Mouse (Mus musculus) neutrophil, adult 59 days (primary cell): ENCODE measurements around the gene Slc38a7. TPM values are rescaled to one million over a fixed set of nuclear protein-coding genes. Genes with fewer than 3 reads are reported as not detected.

Experiments
- total RNA-seq, 2 experiments: library from RNA; stranded (reverse); gene quantifications; 1 replicate in 1 of 2; 2 replicates in 1 of 2; pipeline ENCODE4 v1.2.4; 2023

Slc38a7 gene
- total RNA-seq = 1 to 10 TPM; 7.6 to 9.6 TPM

GRCm38 (mm10) chr8:95853102-95853843 lies at the start of gene Slc38a7:
TSS of gene Slc38a7 (minus strand) at chr8:95853539.

GRCm38 (mm10) chr8:95888285-95889136 lies 35.2 kb upstream of the Slc38a7 start, which contains the start of gene Got2:
TSS of gene Got2 (minus strand) at chr8:95888547.

GRCm38 (mm10) chr8:95825162-95825561 lies 28.2 kb downstream of the Slc38a7 start, which contains the start of gene Sap18b:
TSS of gene Sap18b (plus strand) at chr8:95825346.

DNA sequence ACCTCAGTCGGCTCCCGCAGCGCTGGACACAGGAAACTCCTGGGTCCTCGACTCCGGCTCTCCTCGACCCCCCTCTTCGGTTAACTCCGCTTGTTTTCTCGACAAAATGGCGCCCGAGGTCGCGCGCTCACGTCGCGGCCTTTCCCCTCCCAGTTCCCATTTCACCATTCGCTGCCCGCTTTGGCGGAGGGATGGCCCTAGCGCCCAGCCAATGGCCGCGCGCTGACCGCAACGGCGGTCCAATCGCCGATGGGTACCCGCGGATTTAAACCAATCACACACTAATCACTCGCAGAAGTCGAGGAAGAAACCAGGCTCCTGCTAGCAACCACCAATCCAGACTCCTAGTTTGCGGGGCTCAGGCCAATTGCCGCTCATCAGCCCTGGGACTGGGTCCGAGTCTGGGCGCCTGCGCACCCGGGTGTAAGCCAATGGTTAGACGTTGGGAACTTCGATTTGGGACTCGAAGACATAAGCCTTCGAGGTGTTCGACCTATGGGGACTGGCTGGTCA lies 46.0 kb downstream of the Slc38a7 start, which contains the start of gene Cnot1:
Cnot1 (minus strand) TSS at position 134 of the 513 bp plus-strand sequence.

Other genes with a start within 250 kb of the Slc38a7 start
- gene Gins3, start 220.1 kb downstream of the Slc38a7 start, total RNA-seq = 1 to 10 TPM; 6.0 to 6.6 TPM
- under 1 TPM in 1 of 2 experiments, not detected in 1; 0.13 TPM for gene Ndrg4, start 176.6 kb downstream of the Slc38a7 start, total RNA-seq
- gene Setd6, start 137.7 kb downstream of the Slc38a7 start, total RNA-seq = 1 to 10 TPM; 7.9 to 8.2 TPM
- 100 to 1,000 TPM; 194 to 200 TPM for gene Cnot1, start 46.1 kb downstream of the Slc38a7 start, total RNA-seq
- 10 to 100 TPM; 69.6 to 75.5 TPM for gene Sap18b, start 28.2 kb downstream of the Slc38a7 start, total RNA-seq
- gene Got2, start 35.0 kb upstream of the Slc38a7 start, total RNA-seq = 10 to 100 TPM; 73.9 to 78.1 TPM